Mouse (Mus musculus) heart, postnatal 0 days (tissue): ENCODE data around the gene Hist3h2a. TPM values are rescaled to one million over a fixed set of nuclear protein-coding genes. Genes with fewer than 3 reads are reported as not detected.

Source experiments
- ATAC-seq: fragments of 200-750 bp; cut with Nextera tagmentation; 2 replicates; pipeline ENCODE4 v1.8.0; 2017; ENCODE audit warnings: low read depth, moderate number of reproducible peaks, moderate library complexity; ENCODE audit not compliant: insufficient read depth
- DNase-seq: peaks from one replicate; pipeline ENCODE4 v3.0.0-alpha.2; 2016; ENCODE audit warnings: low spot score
- H3K27ac ChIP-seq: fragments of 300-500 bp; sonication (generic); 2 replicates; pipeline ENCODE4 v1.5.1; 2014; ENCODE audit warnings: low read depth, mild to moderate bottlenecking
- H3K27me3 ChIP-seq: fragments of 300-500 bp; sonication (generic); 2 replicates; pipeline ENCODE4 v1.6.1; 2014; ENCODE audit warnings: low read length, mixed read lengths; ENCODE audit not compliant: control insufficient read depth, insufficient read depth
- H3K36me3 ChIP-seq: fragments of 300-500 bp; sonication (generic); replicated peaks from 2 replicates; pipeline ENCODE4 v1.6.1; 2014; ENCODE audit warnings: low read length, mixed read lengths; ENCODE audit not compliant: control insufficient read depth, insufficient read depth
- H3K4me1 ChIP-seq: fragments of 300-500 bp; sonication (generic); 2 replicates; pipeline ENCODE4 v1.6.1; 2014; ENCODE audit warnings: antibody characterized with exemption; ENCODE audit not compliant: control insufficient read depth, insufficient read depth
- H3K4me2 ChIP-seq: fragments of 300-500 bp; sonication (generic); 2 replicates; pipeline ENCODE4 v1.6.1; 2014; ENCODE audit warnings: low read depth, mild to moderate bottlenecking, low read length, moderate library complexity
- H3K4me3 ChIP-seq: fragments of 300-500 bp; sonication (generic); 2 replicates; pipeline ENCODE4 v1.5.1; 2014; ENCODE audit warnings: low read depth, low read length
- H3K9ac ChIP-seq: fragments of 300-500 bp; sonication (generic); replicated peaks from 2 replicates; pipeline ENCODE4 v1.6.1; 2014; ENCODE audit warnings: low read depth, low read length, mixed read lengths
- H3K9me3 ChIP-seq: fragments of 300-500 bp; sonication (generic); replicated peaks from 2 replicates; pipeline ENCODE4 v1.6.1; 2016; ENCODE audit warnings: low read length; ENCODE audit not compliant: control insufficient read depth
- CTCF ChIP-seq: IDR thresholded peaks from 2 replicates; pipeline ENCODE4 v1.5.1; 2016; ENCODE audit warnings: antibody characterized with exemption, control low read depth, low read depth
- EP300 ChIP-seq: IDR thresholded peaks from 2 replicates; pipeline ENCODE4 v1.6.1; 2016; ENCODE audit warnings: antibody characterized with exemption, low read depth
- WGBS: fragments of 180-500 bp; shearing (Covaris S2); extraction: QIAGEN DNeasy Blood & Tissue Kit; methylation state at CpG from one replicate; pipeline ENCODE4 v1.1.7; 2014; 5-methylcytosine and 5-hydroxymethylcytosine counted together
- polyA plus RNA-seq: library from polyadenylated mRNA; unstranded; fragments of >200 nt; fragmentation: Nextera tagmentation; extraction: Ambion mirVana; gene quantifications from 2 replicates; pipeline ENCODE4 v1.2.1, GENCODE M21; 2015
- total RNA-seq: library from RNA; depleted of rRNA; stranded (reverse); fragments of >200 nt; gene quantifications from 2 replicates; pipeline ENCODE4 v1.2.3, GENCODE M21; 2014; ENCODE audit warnings: low replicate concordance

Gene Hist3h2a
- total and polyA plus RNA-seq, 2 experiments from 2014 or later: 43.1 to 94.8 TPM

- Histone ChIP-seq H3K4me1 (peaks cover 41% of the 10 kb centered on the region), H3K4me3 (peak within 1 kb of the TSS; percentile 88), H3K36me3 (peaks cover 12% of the 10 kb centered on the region), H3K27me3 (no peaks in the 10 kb centered on the region), H3K27ac (peak within 1 kb of the TSS; percentile 87), H3K9me3 (no peaks in the 10 kb centered on the region), H3K4me2 (peak within 1 kb of the TSS; percentile 90), H3K9ac (peak within 1 kb of the TSS; percentile 90)
- ATAC-seq: peak; percentile 55
- no peak for TF ChIP-seq EP300
- no peak for TF ChIP-seq CTCF
- 1% methylated on average over 64 of the region's 64 CpGs for WGBS
- DNase-seq: peak; percentile 82
Measured at GRCm38 (mm10) chr11:58978027-58978705, 23.7 kb downstream of the Hist3h2a start, which contains the start of gene Trim11. Gene Trim11, plus strand, starts transcription at chr11:58978093.

GRCm38 (mm10) chr11:58978706-58979030 is 24.2 kb downstream of the Hist3h2a start:
- H3K9ac ChIP-seq: peak overlapping the region; percentile 90
- peak overlapping the region; percentile 87 for H3K27ac ChIP-seq
- DNase-seq: no peak
- WGBS: 2% methylated on average over 5 of the region's 5 CpGs
- H3K4me2 ChIP-seq: peak overlapping the region; percentile 90
- peaks cover 41% of the 10 kb centered on the region for H3K4me1 ChIP-seq
- TF ChIP-seq CTCF (no peak), EP300 (no peak)
- peaks cover 13% of the 10 kb centered on the region for H3K36me3 ChIP-seq
- H3K4me3 ChIP-seq: peak overlapping the region; percentile 88
- no peaks in the 10 kb centered on the region for H3K9me3 ChIP-seq
- no peaks in the 10 kb centered on the region for H3K27me3 ChIP-seq
- ATAC-seq: no peak

- DNase-seq (no peak), ATAC-seq (no peak)
- Histone ChIP-seq H3K9me3 (no peaks in the 10 kb centered on the region), H3K9ac (peak overlapping the region; percentile 90), H3K27me3 (no peaks in the 10 kb centered on the region), H3K4me3 (peak overlapping the region; percentile 88), H3K4me2 (peak overlapping the region; percentile 90), H3K4me1 (peaks cover 41% of the 10 kb centered on the region), H3K36me3 (peaks cover 18% of the 10 kb centered on the region), H3K27ac (peak overlapping the region; percentile 87; the same call in 1 of the 2 replicates)
- WGBS: 45% methylated on average over 3 of the region's 3 CpGs
- TF ChIP-seq EP300 (no peak), CTCF (no peak)
Measured at GRCm38 (mm10) chr11:58979183-58979582, 24.7 kb downstream of the Hist3h2a start.

GRCm38 (mm10) chr11:58979661-58980060 is 25.2 kb downstream of the Hist3h2a start:
- 38% methylated on average over 7 of the region's 7 CpGs for WGBS
- Histone ChIP-seq H3K4me2 (peak overlapping the region; percentile 90), H3K9ac (peak overlapping the region; percentile 90), H3K36me3 (peaks cover 21% of the 10 kb centered on the region), H3K27me3 (no peaks in the 10 kb centered on the region), H3K27ac (peak overlapping the region; percentile 56), H3K4me1 (peaks cover 46% of the 10 kb centered on the region), H3K4me3 (peak overlapping the region; percentile 88), H3K9me3 (no peaks in the 10 kb centered on the region)
- ATAC-seq: no peak
- DNase-seq: no peak
- TF ChIP-seq CTCF (no peak), EP300 (no peak)

GRCm38 (mm10) chr11:58980381-58980990 is 26.0 kb downstream of the Hist3h2a start:
- Histone ChIP-seq H3K9ac (peak overlapping the region; percentile 90), H3K4me2 (peak overlapping the region; percentile 90), H3K9me3 (no peaks in the 10 kb centered on the region), H3K27ac (peak overlapping the region; percentile 56), H3K4me1 (peaks cover 54% of the 10 kb centered on the region), H3K36me3 (peaks cover 29% of the 10 kb centered on the region), H3K27me3 (no peaks in the 10 kb centered on the region), H3K4me3 (peak overlapping the region; percentile 88; the same call in 1 of the 2 replicates)
- no peak for DNase-seq
- TF ChIP-seq EP300 (no peak), CTCF (no peak)
- 33% methylated on average over 5 of the region's 5 CpGs for WGBS
- ATAC-seq: no peak
